Mouse (Mus musculus): Measurements from ENCODE around the gene Kif1b. TPM values are rescaled to one million over a fixed set of nuclear protein-coding genes. Genes with fewer than 3 reads are reported as not detected.
A peak's percentile ranks its signal among the peaks of the same experiment; 100 is the strongest.

Kif1b gene
- polyA plus RNA-seq, 1 experiment from 2014 or later, result 173 TPM

DNA sequence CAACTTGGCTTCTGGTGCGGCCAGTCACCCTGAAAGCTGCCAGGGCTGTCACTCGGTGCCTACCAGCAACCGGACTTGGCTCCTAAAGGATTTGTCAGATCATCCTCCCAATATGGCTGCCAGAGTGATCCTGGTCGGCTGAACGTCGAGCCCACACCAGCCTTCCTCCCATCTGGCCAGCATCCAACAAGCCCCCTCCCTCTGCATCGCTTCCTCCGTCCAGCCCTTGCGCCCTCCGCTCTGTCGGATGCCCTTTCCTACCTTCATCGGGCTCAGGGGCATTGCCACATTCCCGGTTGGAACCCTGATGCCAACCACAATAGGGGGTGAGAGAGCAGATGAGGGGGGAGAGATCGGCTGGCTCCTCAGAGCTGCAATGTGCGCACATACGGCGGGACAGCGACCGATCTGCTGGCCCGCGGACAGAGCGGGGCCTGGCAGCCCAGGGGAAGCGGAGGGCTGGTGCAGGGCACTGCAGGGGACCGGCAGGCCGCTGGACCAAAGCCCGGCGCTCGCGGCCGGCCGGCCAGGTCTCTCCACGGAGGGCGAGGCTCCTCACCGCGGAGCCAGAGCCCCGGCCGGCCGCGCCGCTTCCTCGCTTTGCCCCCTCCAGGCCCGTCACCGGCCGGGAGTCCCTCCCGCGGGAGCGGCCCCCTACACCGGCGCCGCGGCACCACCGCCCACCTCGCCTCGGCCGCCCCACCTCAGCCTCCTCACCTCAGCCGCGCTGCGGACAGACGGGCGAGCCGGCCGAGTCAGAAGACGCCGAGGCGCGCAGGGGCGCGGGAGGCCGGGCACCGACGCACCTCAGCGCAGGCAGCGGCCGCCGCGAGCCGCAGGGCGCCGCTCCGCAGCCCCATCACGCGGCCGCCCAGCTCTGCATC, 539 bp downstream of the Kif1b start:
- ATAC-seq (ENCODE audit: low FRiP score), result peak; percentile 64
- Histone ChIP-seq H3K9ac (ENCODE audit: low read depth, low read length) (peak overlapping the region; percentile 99), H3K9me3 (ENCODE audit: control insufficient read depth, low read length) (no peaks in the 10 kb centered on the region)

DNA sequence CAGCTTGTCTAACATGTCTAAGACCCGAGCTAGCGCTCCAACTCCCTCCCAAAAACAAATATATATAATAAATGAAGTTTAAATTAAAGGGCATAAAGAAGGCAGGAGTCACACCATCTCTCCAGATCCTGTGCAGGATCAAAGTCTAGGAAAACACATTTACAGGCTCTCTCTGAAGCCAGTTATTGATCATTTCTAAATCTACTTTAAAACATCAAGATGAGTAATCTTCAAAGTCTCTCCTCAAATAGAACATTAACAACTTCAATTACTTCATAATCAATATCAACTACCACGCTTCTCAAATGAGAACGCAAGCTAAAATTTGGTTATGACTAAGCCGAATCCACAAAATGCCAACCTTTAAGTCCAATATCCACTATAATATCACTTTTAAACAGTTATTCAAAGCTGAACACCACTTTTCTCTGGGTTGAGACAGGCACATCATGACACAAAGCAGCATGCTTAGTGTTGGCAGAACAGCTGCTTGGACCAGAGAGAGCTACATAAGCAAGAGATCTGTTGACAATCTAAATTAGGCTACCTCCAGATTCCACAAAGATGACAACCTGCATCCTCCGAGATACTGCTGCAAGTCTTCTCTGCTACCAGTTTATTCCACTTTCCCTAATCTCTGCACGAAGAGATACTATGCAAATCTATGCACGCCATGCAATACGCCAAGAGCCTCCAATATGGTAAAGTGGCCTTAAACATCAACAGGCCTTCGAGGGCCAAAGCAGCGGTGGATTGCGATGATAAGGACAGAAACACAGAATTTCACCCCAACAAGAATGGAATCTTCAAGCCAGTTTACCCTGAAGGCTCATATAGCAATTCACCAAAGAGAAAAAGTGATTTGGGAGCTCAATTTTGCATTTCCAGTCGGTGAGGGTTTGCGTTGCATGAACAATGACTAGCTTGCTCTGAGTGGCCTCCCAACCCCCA, 1.5 kb downstream of the Kif1b start:
- Histone ChIP-seq H3K27me3 (ENCODE audit: control insufficient read depth, insufficient read depth, low read length) (no peaks in the 10 kb centered on the region), H3K27ac (ENCODE audit: low read depth, low read length) (peak overlapping the region; percentile 96), H3K36me3 (ENCODE audit: control insufficient read depth, insufficient read depth, low read length) (no peaks in the 10 kb centered on the region), H3K4me3 (ENCODE audit: low read depth, low read length) (peak overlapping the region; percentile 100), H3K9ac (ENCODE audit: low read depth, low read length) (peak overlapping the region; percentile 99), H3K4me2 (replicated peaks; ENCODE audit: low read depth, low read length) (peak overlapping the region; percentile 73), H3K9me3 (ENCODE audit: control insufficient read depth, low read length) (no peaks in the 10 kb centered on the region), H3K4me1 (replicated peaks; ENCODE audit: control insufficient read depth, insufficient read depth, low read length) (peaks cover 3% of the 10 kb centered on the region)
- WGBS, result 39% methylated on average over 14 of the region's 14 CpGs
- DNase-seq (ENCODE audit: low spot score), result peak; percentile 44
- ATAC-seq (ENCODE audit: low FRiP score), result no peak

More for the DNA sequence above, 539 bp downstream of the Kif1b start:
- Histone ChIP-seq H3K4me3 (ENCODE audit: low read depth, low read length) (peak overlapping the region; percentile 100), H3K27me3 (ENCODE audit: control insufficient read depth, insufficient read depth, low read length) (no peaks in the 10 kb centered on the region), H3K4me2 (replicated peaks; ENCODE audit: low read depth, low read length) (peak overlapping the region; percentile 73), H3K4me1 (replicated peaks; ENCODE audit: control insufficient read depth, insufficient read depth, low read length) (peaks cover 3% of the 10 kb centered on the region), H3K27ac (ENCODE audit: low read depth, low read length) (peak overlapping the region; percentile 96), H3K36me3 (ENCODE audit: control insufficient read depth, insufficient read depth, low read length) (no peaks in the 10 kb centered on the region)
- under 1% methylated on average over 41 of the region's 83 CpGs for WGBS
- DNase-seq (ENCODE audit: low spot score), result peak; percentile 73

DNA sequence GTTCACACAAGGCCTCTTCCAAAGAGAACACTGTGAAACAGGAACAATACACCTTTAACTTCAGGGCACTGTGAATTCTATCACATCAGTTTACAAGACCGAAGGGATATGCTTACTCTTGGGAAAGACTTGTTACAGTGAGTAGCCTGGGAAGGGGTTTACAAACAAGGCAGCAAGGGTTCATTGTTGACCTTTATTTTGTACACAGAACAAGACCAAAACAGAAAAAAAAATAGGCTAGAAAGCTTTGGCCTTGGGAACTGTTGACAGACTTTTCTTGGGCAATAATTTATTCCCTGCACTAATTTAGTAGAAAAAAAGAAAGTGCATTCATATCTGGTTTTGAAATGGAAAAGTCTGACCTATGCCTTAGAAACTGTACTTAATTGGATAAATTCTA, 3.0 kb downstream of the Kif1b start:
- Histone ChIP-seq H3K27me3 (ENCODE audit: control insufficient read depth, insufficient read depth, low read length) (no peaks in the 10 kb centered on the region), H3K9me3 (ENCODE audit: control insufficient read depth, low read length) (no peaks in the 10 kb centered on the region), H3K4me3 (ENCODE audit: low read depth, low read length) (no peak overlapping the region), H3K27ac (ENCODE audit: low read depth, low read length) (no peak overlapping the region), H3K4me2 (replicated peaks; ENCODE audit: low read depth, low read length) (no peak overlapping the region), H3K4me1 (replicated peaks; ENCODE audit: control insufficient read depth, insufficient read depth, low read length) (peaks cover 3% of the 10 kb centered on the region), H3K36me3 (ENCODE audit: control insufficient read depth, insufficient read depth, low read length) (no peaks in the 10 kb centered on the region), H3K9ac (ENCODE audit: low read depth, low read length) (no peak overlapping the region)
- no peak for DNase-seq (ENCODE audit: low spot score)
- ATAC-seq (ENCODE audit: low FRiP score), result no peak
- WGBS, result 94% methylated on average over 1 of the region's 1 CpGs

DNA sequence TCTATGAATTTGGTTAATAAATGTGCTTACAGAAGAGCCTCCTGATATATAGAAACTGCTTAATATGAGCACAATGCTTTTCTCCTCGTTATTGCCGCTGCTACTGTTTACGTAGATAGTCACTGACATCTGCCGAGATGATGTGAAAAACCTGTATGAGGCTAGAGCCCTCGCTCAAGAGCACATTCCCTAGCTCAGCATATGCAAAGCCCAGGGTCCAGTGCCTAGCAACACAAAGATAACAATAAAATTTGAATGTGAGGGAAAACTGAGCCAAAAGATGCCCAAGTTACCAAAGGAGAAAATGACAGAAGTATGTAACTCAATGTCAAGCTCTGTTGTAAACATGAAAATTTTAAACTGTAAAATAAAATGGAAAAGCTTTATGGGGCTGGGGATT, 4.0 kb downstream of the Kif1b start:
- WGBS, result 67% methylated on average over 5 of the region's 5 CpGs
- Histone ChIP-seq H3K27me3 (ENCODE audit: control insufficient read depth, insufficient read depth, low read length) (no peaks in the 10 kb centered on the region), H3K4me3 (ENCODE audit: low read depth, low read length) (no peak overlapping the region), H3K9ac (ENCODE audit: low read depth, low read length) (no peak overlapping the region), H3K27ac (ENCODE audit: low read depth, low read length) (no peak overlapping the region), H3K36me3 (ENCODE audit: control insufficient read depth, insufficient read depth, low read length) (no peaks in the 10 kb centered on the region), H3K4me2 (replicated peaks; ENCODE audit: low read depth, low read length) (no peak overlapping the region), H3K4me1 (replicated peaks; ENCODE audit: control insufficient read depth, insufficient read depth, low read length) (no peaks in the 10 kb centered on the region; the same call in 1 of the 2 replicates), H3K9me3 (ENCODE audit: control insufficient read depth, low read length) (no peaks in the 10 kb centered on the region)
- DNase-seq (ENCODE audit: low spot score) (no peak), ATAC-seq (ENCODE audit: low FRiP score) (no peak)

DNA sequence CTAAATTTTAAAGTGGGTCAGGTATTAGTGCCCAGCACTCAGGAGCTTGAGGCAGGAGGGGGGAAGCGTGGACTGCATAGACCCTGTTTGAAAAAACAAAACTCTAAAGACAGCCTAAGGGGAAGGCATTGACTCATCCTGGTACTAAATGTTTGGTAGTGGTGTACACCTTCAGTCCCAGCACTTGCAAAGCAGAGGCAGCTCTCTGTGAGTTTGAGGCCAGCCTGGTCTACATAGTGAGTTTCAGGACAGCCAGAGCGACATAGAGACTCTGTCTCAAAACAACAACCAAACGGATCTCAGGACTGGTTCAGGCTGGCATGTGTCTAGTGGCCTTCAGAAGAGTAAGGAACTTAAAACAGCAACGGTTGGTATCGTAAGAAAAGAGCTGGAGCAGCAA, 4.7 kb downstream of the Kif1b start:
- H3K27ac ChIP-seq (ENCODE audit: low read depth, low read length), result no peak overlapping the region
- no peak overlapping the region for H3K4me3 ChIP-seq (ENCODE audit: low read depth, low read length)
- DNase-seq (ENCODE audit: low spot score) (no peak), ATAC-seq (ENCODE audit: low FRiP score) (no peak)
- no peaks in the 10 kb centered on the region for H3K36me3 ChIP-seq (ENCODE audit: control insufficient read depth, insufficient read depth, low read length)
- H3K4me1 ChIP-seq (replicated peaks; ENCODE audit: control insufficient read depth, insufficient read depth, low read length), result no peaks in the 10 kb centered on the region; the same call in 1 of the 2 replicates
- WGBS, result 76% methylated on average over 5 of the region's 5 CpGs
- H3K27me3 ChIP-seq (ENCODE audit: control insufficient read depth, insufficient read depth, low read length), result no peaks in the 10 kb centered on the region
- no peak overlapping the region for H3K9ac ChIP-seq (ENCODE audit: low read depth, low read length)
- no peak overlapping the region for H3K4me2 ChIP-seq (replicated peaks; ENCODE audit: low read depth, low read length)
- H3K9me3 ChIP-seq (ENCODE audit: control insufficient read depth, low read length), result no peaks in the 10 kb centered on the region

DNA sequence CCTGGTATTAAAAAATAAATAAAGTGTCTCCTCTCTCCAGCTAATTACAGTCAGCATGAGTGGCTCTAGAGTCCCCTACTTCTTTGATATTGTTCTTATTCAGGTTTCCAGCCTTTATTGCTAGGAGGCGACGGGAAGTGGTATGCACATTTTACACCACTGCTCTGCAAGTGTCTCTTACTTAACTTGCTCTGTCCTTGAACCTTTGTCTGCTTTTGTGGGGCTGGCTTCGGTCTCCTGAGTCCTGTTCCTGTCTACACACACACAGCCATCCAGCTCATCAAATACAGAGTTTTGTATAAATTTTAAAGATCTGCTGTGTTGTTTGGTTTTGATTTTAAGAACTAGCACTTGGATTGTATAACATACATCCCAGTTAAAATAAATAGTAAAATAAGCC, 5.4 kb downstream of the Kif1b start:
- ATAC-seq (ENCODE audit: low FRiP score), result no peak
- Histone ChIP-seq H3K9ac (ENCODE audit: low read depth, low read length) (no peak overlapping the region), H3K4me3 (ENCODE audit: low read depth, low read length) (no peak overlapping the region), H3K27me3 (ENCODE audit: control insufficient read depth, insufficient read depth, low read length) (no peaks in the 10 kb centered on the region), H3K27ac (ENCODE audit: low read depth, low read length) (no peak overlapping the region), H3K9me3 (ENCODE audit: control insufficient read depth, low read length) (no peaks in the 10 kb centered on the region), H3K36me3 (ENCODE audit: control insufficient read depth, insufficient read depth, low read length) (no peaks in the 10 kb centered on the region), H3K4me1 (replicated peaks; ENCODE audit: control insufficient read depth, insufficient read depth, low read length) (no peaks in the 10 kb centered on the region; the same call in 1 of the 2 replicates), H3K4me2 (replicated peaks; ENCODE audit: low read depth, low read length) (no peak overlapping the region)
- 84% methylated on average over 3 of the region's 3 CpGs for WGBS
- no peak for DNase-seq (ENCODE audit: low spot score)

DNA sequence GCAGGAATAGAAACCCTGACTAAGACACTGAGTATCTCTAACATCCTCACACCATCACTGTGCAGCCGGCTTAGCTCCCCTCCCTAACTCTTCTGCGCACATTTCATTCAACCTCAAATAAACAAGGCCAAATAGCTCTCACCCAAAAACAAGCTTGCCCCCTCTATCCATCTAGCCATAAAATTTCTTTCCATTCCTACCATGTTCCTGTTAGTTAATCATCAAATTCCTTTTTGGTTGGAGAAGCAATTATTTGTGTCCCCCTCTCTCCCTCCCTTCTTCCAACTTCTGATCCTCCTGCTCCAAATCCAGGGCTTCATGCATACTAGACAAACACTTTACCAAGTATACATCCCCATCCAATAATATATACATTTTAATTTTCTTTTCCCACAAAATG, 11.0 kb downstream of the Kif1b start:
- H3K9me3 ChIP-seq (ENCODE audit: control insufficient read depth, low read length), result no peaks in the 10 kb centered on the region
- no peak overlapping the region for H3K27ac ChIP-seq (ENCODE audit: low read depth, low read length)
- H3K9ac ChIP-seq (ENCODE audit: low read depth, low read length), result no peak overlapping the region
- H3K36me3 ChIP-seq (ENCODE audit: control insufficient read depth, insufficient read depth, low read length), result no peaks in the 10 kb centered on the region
- H3K4me1 ChIP-seq (replicated peaks; ENCODE audit: control insufficient read depth, insufficient read depth, low read length), result no peaks in the 10 kb centered on the region
- ATAC-seq (ENCODE audit: low FRiP score) (no peak), DNase-seq (ENCODE audit: low spot score) (no peak)
- 97% methylated on average over 2 of the region's 2 CpGs for WGBS
- H3K4me3 ChIP-seq (ENCODE audit: low read depth, low read length), result no peak overlapping the region
- H3K4me2 ChIP-seq (replicated peaks; ENCODE audit: low read depth, low read length), result no peak overlapping the region
- no peaks in the 10 kb centered on the region for H3K27me3 ChIP-seq (ENCODE audit: control insufficient read depth, insufficient read depth, low read length)

DNA sequence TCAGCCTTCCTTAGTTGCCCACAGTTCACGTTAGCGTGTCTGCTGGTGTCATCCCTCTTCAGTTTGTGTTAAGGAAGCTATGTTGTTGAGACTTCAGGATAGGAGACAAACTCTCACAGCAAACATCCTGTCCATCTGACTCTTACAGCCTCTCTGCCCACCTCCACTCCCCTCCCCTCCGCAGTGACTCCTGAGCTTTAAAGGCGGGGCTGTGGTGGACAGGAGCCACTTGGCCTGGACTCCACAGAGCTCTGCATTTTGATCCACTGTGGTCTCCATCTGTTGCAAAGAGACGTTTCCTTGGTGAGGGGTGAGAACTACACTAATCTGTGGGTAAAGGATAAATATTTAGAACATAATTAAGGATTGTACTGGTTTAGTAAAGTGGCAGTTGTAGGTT, 14.5 kb downstream of the Kif1b start:
- H3K27ac ChIP-seq (ENCODE audit: low read depth, low read length), result no peak overlapping the region
- no peaks in the 10 kb centered on the region for H3K27me3 ChIP-seq (ENCODE audit: control insufficient read depth, insufficient read depth, low read length)
- H3K4me1 ChIP-seq (replicated peaks; ENCODE audit: control insufficient read depth, insufficient read depth, low read length), result no peaks in the 10 kb centered on the region
- ATAC-seq (ENCODE audit: low FRiP score) (no peak), DNase-seq (ENCODE audit: low spot score) (no peak)
- no peak overlapping the region for H3K4me2 ChIP-seq (replicated peaks; ENCODE audit: low read depth, low read length)
- no peak overlapping the region for H3K4me3 ChIP-seq (ENCODE audit: low read depth, low read length)
- no peaks in the 10 kb centered on the region for H3K9me3 ChIP-seq (ENCODE audit: control insufficient read depth, low read length)
- 88% methylated on average over 5 of the region's 5 CpGs for WGBS
- no peak overlapping the region for H3K9ac ChIP-seq (ENCODE audit: low read depth, low read length)
- H3K36me3 ChIP-seq (ENCODE audit: control insufficient read depth, insufficient read depth, low read length), result peaks cover 5% of the 10 kb centered on the region; the same call in 1 of the 2 replicates
